Mouse (Mus musculus) kidney, embryonic 15.5 days (tissue): ENCODE measurements around the gene Nrcam. TPM values are rescaled to one million over a fixed set of nuclear protein-coding genes. Genes with fewer than 3 reads are reported as not detected.

Experiments
- ATAC-seq: fragments of 200-750 bp; cut with Nextera tagmentation; replicated peaks from 2 replicates; pipeline ENCODE4 v1.8.0; 2017; ENCODE audit warnings: moderate TSS enrichment; ENCODE audit not compliant: low FRiP score
- H3K27ac ChIP-seq: fragments of 300-500 bp; sonication (generic); 2 replicates; pipeline ENCODE4 v1.5.1; 2015; ENCODE audit warnings: mild to moderate bottlenecking, inconsistent platforms
- H3K27me3 ChIP-seq: fragments of 300-500 bp; sonication (generic); 2 replicates; pipeline ENCODE4 v1.6.1; 2015; ENCODE audit warnings: inconsistent platforms
- H3K36me3 ChIP-seq: fragments of 300-500 bp; sonication (generic); 2 replicates; pipeline ENCODE4 v1.6.1; 2015; ENCODE audit warnings: inconsistent platforms
- H3K4me1 ChIP-seq: fragments of 300-500 bp; sonication (generic); 2 replicates; pipeline ENCODE4 v1.6.1; 2015; ENCODE audit warnings: inconsistent platforms
- H3K4me2 ChIP-seq: fragments of 300-500 bp; sonication (generic); 2 replicates; pipeline ENCODE4 v1.6.1; 2015; ENCODE audit warnings: moderate library complexity, mild to moderate bottlenecking, inconsistent platforms
- H3K4me3 ChIP-seq: fragments of 300-500 bp; sonication (generic); replicated peaks from 2 replicates; pipeline ENCODE4 v1.5.1; 2015; ENCODE audit warnings: mild to moderate bottlenecking, inconsistent platforms
- H3K9ac ChIP-seq: fragments of 300-500 bp; sonication (generic); 2 replicates; pipeline ENCODE4 v1.6.1; 2015; ENCODE audit warnings: mild to moderate bottlenecking, inconsistent platforms
- H3K9me3 ChIP-seq: fragments of 300-500 bp; sonication (generic); replicated peaks from 2 replicates; pipeline ENCODE4 v1.6.1; 2016; ENCODE audit warnings: inconsistent platforms
- WGBS: fragments of 180-500 bp; shearing (Covaris S2); methylation state at CpG from one replicate; pipeline ENCODE4 v1.1.7; 2015; ENCODE audit warnings: mixed read lengths; 5-methylcytosine and 5-hydroxymethylcytosine counted together
- polyA plus RNA-seq: library from polyadenylated mRNA; unstranded; fragments of >200 nt; fragmentation: Nextera tagmentation; extraction: Ambion mirVana; gene quantifications from 2 replicates; pipeline ENCODE4 v1.2.1, GENCODE M21; 2015

Gene Nrcam
- polyA plus RNA-seq, 1 experiment from 2014 or later: 10.8 TPM

DNA sequence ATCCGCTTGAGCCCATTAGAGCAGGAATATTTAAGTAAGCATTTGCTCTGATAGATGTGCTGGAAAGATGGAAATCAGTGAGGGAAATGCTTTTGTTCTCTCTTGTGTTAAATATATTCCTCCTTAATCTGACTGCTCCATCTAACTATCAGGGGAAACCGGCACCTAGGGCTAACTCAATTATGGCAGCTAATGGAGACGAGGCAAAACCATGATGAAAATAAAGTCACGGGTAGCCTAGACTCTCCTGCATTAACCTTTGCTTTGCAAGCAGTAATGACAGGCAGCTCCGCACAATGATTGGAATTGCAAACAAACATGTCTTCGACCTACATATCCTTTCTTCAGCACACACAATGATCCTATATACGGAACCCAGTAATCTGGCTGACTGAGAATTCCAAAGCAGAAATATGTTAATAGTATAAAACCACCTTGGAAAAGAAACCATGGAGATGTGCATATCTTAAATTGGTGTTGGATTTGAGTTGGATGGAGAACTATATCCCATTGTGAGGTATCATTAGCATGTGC, 205.5 kb downstream of the Nrcam start:
- no peak for ATAC-seq
- H3K4me3 ChIP-seq: no peak overlapping the region
- no peak overlapping the region for H3K27ac ChIP-seq
- no peak overlapping the region for H3K9ac ChIP-seq
- H3K36me3 ChIP-seq: no peaks in the 10 kb centered on the region
- H3K4me1 ChIP-seq: no peaks in the 10 kb centered on the region
- WGBS: 73% methylated on average over 7 of the region's 7 CpGs
- H3K27me3 ChIP-seq: no peaks in the 10 kb centered on the region
- H3K9me3 ChIP-seq: no peaks in the 10 kb centered on the region
- no peak overlapping the region for H3K4me2 ChIP-seq

DNA sequence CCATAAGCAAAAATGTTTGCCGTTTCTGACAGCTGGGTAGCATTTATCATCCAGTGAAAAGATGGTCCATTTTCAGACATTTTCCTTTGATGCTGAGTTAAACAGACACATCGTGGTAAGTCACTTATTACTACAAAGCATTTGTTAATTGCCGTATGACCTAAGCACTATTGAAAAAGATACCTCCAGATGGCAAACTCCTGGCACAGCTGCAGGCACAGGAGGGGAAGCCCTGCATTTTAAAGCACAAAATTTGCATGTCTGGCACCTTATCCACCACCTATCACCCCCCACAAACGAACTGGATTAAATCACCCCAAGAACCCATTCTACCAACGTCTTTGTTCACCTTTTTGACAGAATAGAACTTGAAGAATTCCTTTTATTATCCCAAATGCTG, 206.9 kb downstream of the Nrcam start:
- ATAC-seq: no peak
- H3K27ac ChIP-seq: no peak overlapping the region
- no peak overlapping the region for H3K9ac ChIP-seq
- no peaks in the 10 kb centered on the region for H3K4me1 ChIP-seq
- WGBS: 31% methylated on average over 5 of the region's 5 CpGs
- no peaks in the 10 kb centered on the region for H3K27me3 ChIP-seq
- no peaks in the 10 kb centered on the region for H3K36me3 ChIP-seq
- H3K4me2 ChIP-seq: no peak overlapping the region
- no peak overlapping the region for H3K4me3 ChIP-seq
- no peaks in the 10 kb centered on the region for H3K9me3 ChIP-seq

DNA sequence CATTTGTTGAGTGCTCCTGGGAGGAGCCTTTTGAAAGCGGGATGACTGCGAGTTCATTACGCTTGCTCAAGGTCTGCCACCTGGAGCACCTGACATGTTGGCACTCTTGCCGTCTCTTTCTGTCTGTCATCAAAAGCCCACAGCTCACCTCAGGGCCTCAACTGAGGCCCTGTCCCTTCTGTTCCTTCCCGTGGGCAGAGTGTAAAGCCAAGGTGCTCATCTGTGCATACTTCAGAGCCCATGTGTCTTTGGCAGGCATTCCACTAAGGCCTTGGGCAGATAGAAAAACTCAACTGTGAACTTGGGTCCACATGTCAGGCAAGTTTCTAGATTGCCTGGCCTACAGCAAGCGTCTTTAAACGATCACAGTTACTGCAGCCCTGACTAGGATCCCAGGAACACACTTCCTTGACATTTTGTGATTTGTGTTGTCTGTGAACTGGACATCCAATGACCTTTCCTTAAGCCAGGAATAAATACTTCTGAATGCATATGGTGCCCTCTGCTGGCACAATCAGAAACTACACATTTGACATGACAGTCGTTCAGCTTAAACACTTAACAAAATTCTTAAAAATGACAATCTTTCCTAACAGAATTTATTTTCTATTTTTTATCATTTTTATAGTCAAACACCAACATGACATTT, 219.2 kb downstream of the Nrcam start:
- Histone ChIP-seq H3K9me3 (no peaks in the 10 kb centered on the region), H3K27me3 (no peaks in the 10 kb centered on the region), H3K9ac (no peak overlapping the region), H3K4me1 (no peaks in the 10 kb centered on the region), H3K27ac (no peak overlapping the region), H3K4me3 (no peak overlapping the region), H3K4me2 (no peak overlapping the region), H3K36me3 (no peaks in the 10 kb centered on the region)
- 47% methylated on average over 8 of the region's 8 CpGs for WGBS
- ATAC-seq: no peak

DNA sequence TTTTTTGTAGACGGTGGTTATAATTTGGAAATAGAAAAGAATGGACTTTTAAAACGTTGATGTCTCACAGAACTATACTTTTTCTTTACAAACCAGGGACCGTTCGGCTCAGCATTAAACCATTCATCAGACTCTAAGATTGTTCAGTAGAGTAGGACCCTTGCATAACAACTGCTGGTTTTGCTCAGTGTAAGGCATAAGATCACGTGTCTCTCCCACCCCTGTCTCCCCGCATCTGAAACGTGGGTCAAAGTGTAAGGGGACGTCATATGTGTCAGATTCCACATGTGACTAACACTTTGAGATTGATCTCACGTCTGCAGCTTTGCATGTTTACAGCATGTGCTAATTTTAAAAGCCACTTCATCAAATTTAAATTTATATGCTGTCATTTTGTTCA, 219.8 kb downstream of the Nrcam start:
- ATAC-seq: no peak
- Histone ChIP-seq H3K27ac (no peak overlapping the region), H3K4me1 (no peaks in the 10 kb centered on the region), H3K9ac (no peak overlapping the region), H3K4me2 (no peak overlapping the region), H3K4me3 (no peak overlapping the region), H3K9me3 (no peaks in the 10 kb centered on the region), H3K36me3 (no peaks in the 10 kb centered on the region), H3K27me3 (no peaks in the 10 kb centered on the region)
- WGBS: 61% methylated on average over 9 of the region's 9 CpGs

DNA sequence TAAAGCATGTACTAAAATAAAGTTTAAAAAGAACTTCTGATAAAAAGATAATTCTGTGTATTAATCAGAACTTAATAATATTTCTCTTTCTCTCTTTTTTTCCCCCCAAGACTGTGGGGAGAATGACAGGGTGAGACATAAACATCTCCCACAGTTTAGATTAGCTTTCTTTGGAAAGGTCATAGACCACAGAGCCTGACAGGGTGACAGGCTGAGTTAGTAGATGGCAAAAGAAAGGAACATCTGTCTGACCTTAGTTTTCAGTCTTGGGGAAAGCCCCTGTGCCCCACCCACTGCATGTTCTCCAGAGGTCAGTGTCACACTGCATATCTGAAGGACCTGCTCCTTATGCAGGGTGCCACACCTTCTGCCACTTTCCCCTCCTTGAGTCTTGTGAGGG, 222.9 kb downstream of the Nrcam start:
- Histone ChIP-seq H3K4me3 (no peak overlapping the region), H3K9ac (no peak overlapping the region), H3K27ac (no peak overlapping the region), H3K36me3 (no peaks in the 10 kb centered on the region), H3K4me2 (no peak overlapping the region), H3K27me3 (no peaks in the 10 kb centered on the region), H3K9me3 (no peaks in the 10 kb centered on the region), H3K4me1 (no peaks in the 10 kb centered on the region)
- no peak for ATAC-seq

DNA sequence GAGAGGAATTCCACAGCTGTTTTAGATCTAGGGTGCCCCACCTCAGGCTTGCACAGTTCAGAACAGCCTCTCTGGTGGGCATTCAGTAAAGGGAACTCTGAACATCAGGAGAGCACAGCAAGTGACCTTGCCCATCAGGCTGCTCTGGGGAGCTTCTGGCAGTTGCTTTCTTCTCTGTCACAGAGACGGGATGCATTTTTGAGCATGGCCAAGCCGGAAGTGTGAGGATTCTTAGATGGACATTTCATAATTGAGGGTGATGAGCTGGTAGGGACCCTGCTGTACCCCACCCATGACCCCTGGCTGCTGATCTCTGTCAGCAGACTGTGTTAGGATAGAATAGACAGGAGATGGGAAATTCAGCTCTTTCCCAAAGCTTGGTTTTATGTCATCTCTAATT, 225.4 kb downstream of the Nrcam start:
- Histone ChIP-seq H3K36me3 (no peaks in the 10 kb centered on the region), H3K4me3 (no peak overlapping the region), H3K27ac (no peak overlapping the region), H3K9ac (no peak overlapping the region), H3K4me2 (no peak overlapping the region), H3K9me3 (no peaks in the 10 kb centered on the region), H3K27me3 (no peaks in the 10 kb centered on the region), H3K4me1 (no peaks in the 10 kb centered on the region)
- 80% methylated on average over 2 of the region's 2 CpGs for WGBS
- no peak for ATAC-seq

DNA sequence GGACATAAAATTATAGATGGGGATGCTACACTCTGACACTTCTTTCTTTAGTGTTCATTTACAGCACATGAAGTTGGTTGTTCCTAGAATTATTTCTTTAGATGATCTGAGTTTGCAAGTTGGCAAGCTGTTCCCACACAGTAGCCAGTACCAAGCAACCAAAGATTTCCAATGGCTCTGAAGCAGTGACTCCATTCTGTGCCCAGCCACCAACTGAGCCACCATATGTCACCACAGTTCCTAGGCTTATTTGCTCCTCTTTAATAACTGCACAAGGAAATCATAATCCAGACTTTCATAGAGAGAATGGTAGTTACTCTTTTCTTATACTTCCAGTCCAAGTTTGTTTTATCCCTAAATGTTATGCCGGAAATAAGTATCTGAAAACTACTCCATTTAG, 226.1 kb downstream of the Nrcam start:
- H3K4me2 ChIP-seq: no peak overlapping the region
- no peaks in the 10 kb centered on the region for H3K4me1 ChIP-seq
- no peaks in the 10 kb centered on the region for H3K36me3 ChIP-seq
- no peaks in the 10 kb centered on the region for H3K9me3 ChIP-seq
- no peak for ATAC-seq
- WGBS: 94% methylated on average over 1 of the region's 1 CpGs
- H3K4me3 ChIP-seq: no peak overlapping the region
- no peaks in the 10 kb centered on the region for H3K27me3 ChIP-seq
- no peak overlapping the region for H3K27ac ChIP-seq
- no peak overlapping the region for H3K9ac ChIP-seq

DNA sequence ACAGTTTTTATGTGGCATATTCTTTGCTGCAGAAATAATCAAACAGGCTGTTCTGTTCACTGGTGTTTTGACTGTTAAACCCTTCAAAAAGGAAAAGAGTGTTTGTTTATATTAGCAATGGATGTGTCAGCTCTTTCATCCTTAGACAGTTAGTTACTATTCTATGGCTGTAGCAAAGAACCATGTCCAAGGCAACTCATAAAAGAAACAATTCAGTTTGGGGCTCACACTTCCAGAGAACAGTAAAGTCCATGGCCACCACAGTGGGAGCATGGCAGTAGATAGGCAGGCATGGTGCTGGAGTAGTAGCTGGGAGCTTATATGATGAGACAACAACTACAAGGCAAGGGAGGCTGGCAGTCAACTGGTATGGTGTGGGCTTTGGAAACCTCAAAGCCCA, 231.3 kb downstream of the Nrcam start:
- Histone ChIP-seq H3K4me1 (no peaks in the 10 kb centered on the region), H3K4me3 (no peak overlapping the region), H3K9ac (no peak overlapping the region), H3K27me3 (no peaks in the 10 kb centered on the region), H3K4me2 (no peak overlapping the region), H3K36me3 (no peaks in the 10 kb centered on the region), H3K9me3 (no peaks in the 10 kb centered on the region), H3K27ac (no peak overlapping the region)
- no peak for ATAC-seq

DNA sequence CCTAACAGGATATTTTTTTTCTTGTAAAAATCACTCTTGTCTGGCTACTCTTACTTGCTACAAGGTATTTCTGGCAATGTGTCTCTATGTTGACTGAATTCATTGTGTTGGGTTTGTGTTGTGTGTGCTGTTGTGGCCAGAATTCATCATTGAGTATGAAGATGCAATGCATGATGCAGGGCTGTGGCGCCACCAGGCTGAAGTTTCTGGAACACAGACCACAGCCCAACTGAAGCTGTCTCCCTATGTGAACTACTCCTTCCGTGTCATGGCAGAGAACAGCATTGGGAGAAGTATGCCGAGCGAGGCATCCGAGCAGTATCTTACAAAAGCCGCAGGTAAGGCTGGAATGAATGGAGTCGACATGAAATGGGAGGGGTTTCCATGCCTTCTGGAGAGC, 241.4 kb downstream of the Nrcam start:
- Histone ChIP-seq H3K4me2 (no peak overlapping the region), H3K27ac (no peak overlapping the region), H3K4me3 (no peak overlapping the region), H3K9ac (no peak overlapping the region), H3K9me3 (no peaks in the 10 kb centered on the region), H3K27me3 (no peaks in the 10 kb centered on the region), H3K4me1 (no peaks in the 10 kb centered on the region), H3K36me3 (no peaks in the 10 kb centered on the region)
- no peak for ATAC-seq
- 83% methylated on average over 7 of the region's 7 CpGs for whole genome bisulfite sequencing

DNA sequence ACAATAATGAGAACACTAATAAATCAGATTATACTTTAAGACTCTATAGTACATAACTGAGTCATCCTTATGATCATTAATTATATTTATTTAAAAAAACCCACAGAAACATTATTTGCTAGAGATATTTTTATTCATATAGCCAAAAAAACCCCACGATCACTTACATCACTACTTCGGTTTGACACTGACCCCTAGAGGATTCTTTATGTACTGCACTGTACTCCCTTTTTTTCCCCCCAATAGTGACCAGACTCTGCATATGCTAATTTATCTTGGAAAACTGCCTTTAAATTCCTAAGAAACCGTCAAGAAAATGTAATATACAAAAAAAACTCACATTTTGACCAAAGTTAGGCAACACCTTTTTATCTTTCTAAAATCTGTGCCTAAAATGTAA, 244.0 kb downstream of the Nrcam start:
- 23% methylated on average over 3 of the region's 3 CpGs for WGBS
- no peak for ATAC-seq

DNA sequence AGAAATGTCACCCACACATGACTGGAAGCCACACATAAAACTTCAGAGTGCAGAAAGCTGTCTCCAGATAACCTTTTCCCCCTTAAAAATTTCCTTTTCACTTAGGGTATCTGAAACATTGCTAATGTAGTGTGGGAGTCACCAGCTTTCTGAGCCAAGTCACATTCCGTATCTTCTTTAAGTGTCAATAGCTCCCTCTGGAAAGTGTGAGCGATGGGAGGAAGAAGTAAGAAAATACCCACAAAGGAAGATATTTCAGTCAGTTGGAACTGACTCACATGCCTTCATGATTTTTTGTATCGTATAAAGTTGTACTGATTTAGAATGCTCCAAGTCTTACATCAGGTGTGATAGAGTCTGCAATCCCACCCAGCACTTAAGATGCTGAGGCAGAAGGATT, 245.5 kb downstream of the Nrcam start:
- Histone ChIP-seq H3K27ac (no peak overlapping the region), H3K9ac (no peak overlapping the region), H3K4me2 (no peak overlapping the region), H3K9me3 (no peaks in the 10 kb centered on the region), H3K27me3 (no peaks in the 10 kb centered on the region), H3K36me3 (no peaks in the 10 kb centered on the region), H3K4me3 (no peak overlapping the region), H3K4me1 (no peaks in the 10 kb centered on the region)
- ATAC-seq: no peak
- WGBS: 82% methylated on average over 3 of the region's 3 CpGs

More for the DNA sequence above, 244.0 kb downstream of the Nrcam start:
- H3K4me2 ChIP-seq: no peak overlapping the region
- no peaks in the 10 kb centered on the region for H3K27me3 ChIP-seq
- no peak overlapping the region for H3K27ac ChIP-seq
- no peak overlapping the region for H3K4me3 ChIP-seq
- H3K9me3 ChIP-seq: no peaks in the 10 kb centered on the region
- H3K9ac ChIP-seq: no peak overlapping the region
- no peaks in the 10 kb centered on the region for H3K36me3 ChIP-seq
- H3K4me1 ChIP-seq: no peaks in the 10 kb centered on the region

DNA sequence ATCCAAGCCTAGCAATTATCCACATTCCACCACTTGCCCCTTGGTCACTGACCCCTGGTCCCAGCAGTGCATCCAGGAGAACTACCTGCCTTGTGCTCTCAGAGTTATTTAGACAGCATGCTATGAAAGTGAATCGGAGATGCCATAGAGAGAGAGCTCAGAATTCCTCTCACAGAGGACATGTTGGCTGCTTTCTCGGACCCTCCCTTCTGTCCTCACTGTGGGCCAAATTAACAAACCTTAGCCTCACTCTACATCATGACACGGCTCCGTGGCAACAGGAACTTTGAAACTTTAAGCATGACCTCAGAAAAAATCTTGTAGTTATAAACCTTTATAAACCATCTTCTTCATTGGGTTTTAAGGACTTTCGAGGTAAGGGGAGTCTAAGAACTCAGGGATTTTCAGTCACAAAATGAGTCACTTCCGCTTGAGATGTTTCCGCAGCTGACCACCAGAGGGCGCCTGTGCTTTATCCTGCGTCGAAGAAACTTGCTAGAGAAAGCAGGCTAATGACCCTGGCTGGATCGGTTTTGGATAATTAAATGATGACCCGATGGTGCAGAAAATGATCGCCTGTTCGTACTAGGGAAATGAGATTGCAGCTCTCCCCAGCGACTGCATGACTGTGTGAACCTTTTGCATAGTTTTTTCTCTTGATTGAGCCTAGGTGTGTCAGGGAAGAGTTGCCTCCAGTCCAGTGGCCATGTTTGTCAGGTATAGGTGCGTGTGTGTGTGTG, 272.9 kb downstream of the Nrcam start:
- no peak overlapping the region for H3K4me3 ChIP-seq
- no peak overlapping the region for H3K9ac ChIP-seq
- H3K27ac ChIP-seq: no peak overlapping the region
- no peaks in the 10 kb centered on the region for H3K27me3 ChIP-seq
- peak; percentile 58; the same call in 1 of the 2 replicates for ATAC-seq
- 33% methylated on average over 16 of the region's 16 CpGs for WGBS
- H3K4me1 ChIP-seq: 0 out of 2 replicates have a peak, but pooled peaks cover 6% of the 10 kb centered on the region
- no peaks in the 10 kb centered on the region for H3K36me3 ChIP-seq
- peak overlapping the region; percentile 40; the same call in 1 of the 2 replicates for H3K4me2 ChIP-seq
- H3K9me3 ChIP-seq: no peaks in the 10 kb centered on the region
